Mouse (Mus musculus): Measurements from ENCODE around the gene Tceal1. TPM values are rescaled to one million over a fixed set of nuclear protein-coding genes. Genes with fewer than 3 reads are reported as not detected.
A peak's percentile ranks its signal among the peaks of the same experiment; 100 is the strongest.

Gene Tceal1
- polyA plus RNA-seq, 1 experiment from 2014 or later, result 0.96 TPM

- Histone ChIP-seq H3K9me3 (ENCODE audit: low read length) (no peaks in the 10 kb centered on the region), H3K4me2 (ENCODE audit: low read depth, low read length) (peak overlapping the region; percentile 67), H3K27ac (ENCODE audit: low read depth) (peak overlapping the region; percentile 88), H3K4me3 (ENCODE audit: low read depth, low read length) (peak overlapping the region; percentile 65), H3K36me3 (replicated peaks; ENCODE audit: insufficient read depth, low read length) (no peaks in the 10 kb centered on the region; the same call in 1 of the 2 replicates), H3K9ac (replicated peaks) (peak overlapping the region; percentile 72), H3K4me1 (ENCODE audit: insufficient read depth) (no peaks in the 10 kb centered on the region), H3K27me3 (ENCODE audit: insufficient read depth, low read length) (no peaks in the 10 kb centered on the region)
- DNase-seq (peak; percentile 24), ATAC-seq (no peak)
- WGBS (ENCODE audit: insufficient replicate concordance), result 17% methylated on average over 15 of the region's 15 CpGs
- TF ChIP-seq CTCF (IDR thresholded peaks at IDR 0.05; ENCODE audit: low read depth) (no peak), EP300 (IDR thresholded peaks at IDR 0.05; ENCODE audit: low read depth) (no peak)
Observed at GRCm38 (mm10) chrX:136740087-136740790, 32.5 kb downstream of the Tceal1 start.

DNA sequence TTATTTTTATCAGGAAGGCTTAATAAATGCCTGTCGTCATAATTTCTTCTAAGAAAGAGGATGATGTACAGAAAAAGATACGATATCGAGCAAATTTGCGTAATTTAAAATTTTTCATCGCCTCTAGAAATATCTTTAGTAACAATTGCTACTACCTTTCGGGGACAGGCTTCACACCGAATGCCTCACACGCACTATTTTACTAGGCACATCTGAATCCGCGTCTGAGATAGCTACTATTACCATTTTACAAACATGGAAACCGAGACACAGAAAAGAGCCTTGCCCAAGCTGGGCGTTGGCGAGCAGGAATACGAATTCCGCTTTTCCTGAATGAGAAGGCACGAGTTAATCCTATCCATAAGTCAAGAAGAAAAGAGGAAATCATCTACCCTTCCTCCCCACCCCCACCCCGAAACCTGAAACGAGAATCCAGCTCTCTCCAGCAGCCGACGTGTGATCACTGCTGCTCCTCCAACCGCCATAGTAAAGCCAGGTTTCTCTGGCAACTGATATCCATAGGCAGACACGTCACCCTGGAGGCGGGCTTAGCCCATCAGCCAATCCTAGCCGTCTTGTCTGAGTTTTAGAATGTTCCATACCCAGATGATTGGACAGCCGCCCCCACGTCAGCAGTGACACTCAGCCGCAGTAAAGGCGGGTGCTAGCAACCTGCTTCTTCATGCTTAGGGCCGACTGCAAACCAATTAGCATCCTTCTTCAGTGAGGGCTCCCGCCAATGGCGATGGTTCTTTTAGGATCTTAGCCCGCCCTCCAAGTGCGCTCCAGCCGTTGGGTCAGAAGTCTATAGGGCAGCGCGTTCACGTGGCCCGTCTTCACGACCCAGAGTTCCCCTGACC is 33.2 kb downstream of the Tceal1 start:
- H3K9me3 ChIP-seq (ENCODE audit: low read length), result no peaks in the 10 kb centered on the region
- peak overlapping the region; percentile 65 for H3K4me3 ChIP-seq (ENCODE audit: low read depth, low read length)
- H3K27ac ChIP-seq (ENCODE audit: low read depth), result peak overlapping the region; percentile 88
- H3K4me1 ChIP-seq (ENCODE audit: insufficient read depth), result no peaks in the 10 kb centered on the region
- ATAC-seq (peak; percentile 94), DNase-seq (peak; percentile 91)
- H3K9ac ChIP-seq (replicated peaks), result peak overlapping the region; percentile 72
- TF ChIP-seq EP300 (IDR thresholded peaks at IDR 0.05; ENCODE audit: low read depth) (no peak), CTCF (IDR thresholded peaks at IDR 0.05; ENCODE audit: low read depth) (no peak)
- WGBS (ENCODE audit: insufficient replicate concordance), result 15% methylated on average over 39 of the region's 39 CpGs
- H3K4me2 ChIP-seq (ENCODE audit: low read depth, low read length), result peak overlapping the region; percentile 72
- H3K27me3 ChIP-seq (ENCODE audit: insufficient read depth, low read length), result no peaks in the 10 kb centered on the region
- no peaks in the 10 kb centered on the region; the same call in 1 of the 2 replicates for H3K36me3 ChIP-seq (replicated peaks; ENCODE audit: insufficient read depth, low read length)

DNA sequence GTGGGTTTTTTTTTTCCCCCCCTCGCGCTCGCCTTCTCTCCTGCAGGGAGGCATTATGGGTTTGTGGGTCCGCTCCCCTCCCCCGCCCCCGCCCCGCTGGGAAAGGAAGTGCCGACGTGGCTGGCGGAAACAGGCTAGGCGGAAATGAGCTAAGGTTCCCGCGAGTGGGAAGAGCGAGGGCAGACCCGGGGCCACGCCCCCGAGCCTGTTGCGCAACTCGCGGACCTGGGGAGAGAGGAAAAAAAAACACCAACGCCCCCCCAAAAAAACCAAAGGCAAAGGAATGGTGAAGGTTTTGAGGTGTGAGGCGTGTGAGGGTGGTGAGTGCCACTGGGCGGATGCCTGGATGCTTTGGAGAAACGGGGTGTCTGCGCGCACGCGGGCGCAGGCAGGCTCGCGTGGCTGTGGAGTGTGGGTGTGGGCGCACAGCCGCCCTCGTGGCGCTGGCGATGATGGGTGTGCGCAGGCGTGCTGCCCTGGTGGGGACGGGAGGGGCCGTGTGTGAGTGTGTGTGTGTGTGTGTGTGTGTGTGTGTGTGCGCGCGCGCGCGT is 33.9 kb downstream of the Tceal1 start:
- ATAC-seq, result peak; percentile 55
- peak overlapping the region; percentile 63 for H3K9ac ChIP-seq (replicated peaks)
- H3K27me3 ChIP-seq (ENCODE audit: insufficient read depth, low read length), result no peaks in the 10 kb centered on the region

GRCm38 (mm10) chrX:136742241-136742640 is 34.5 kb downstream of the Tceal1 start:
- Histone ChIP-seq H3K4me1 (ENCODE audit: insufficient read depth) (no peaks in the 10 kb centered on the region), H3K27me3 (ENCODE audit: insufficient read depth, low read length) (no peaks in the 10 kb centered on the region), H3K27ac (ENCODE audit: low read depth) (peak overlapping the region; percentile 88), H3K4me2 (ENCODE audit: low read depth, low read length) (peak overlapping the region; percentile 72), H3K36me3 (replicated peaks; ENCODE audit: insufficient read depth, low read length) (no peaks in the 10 kb centered on the region), H3K9ac (replicated peaks) (peak overlapping the region; percentile 63), H3K4me3 (ENCODE audit: low read depth, low read length) (peak overlapping the region; percentile 65), H3K9me3 (ENCODE audit: low read length) (no peaks in the 10 kb centered on the region)
- no peak for TF ChIP-seq CTCF (IDR thresholded peaks at IDR 0.05; ENCODE audit: low read depth)
- no peak for TF ChIP-seq EP300 (IDR thresholded peaks at IDR 0.05; ENCODE audit: low read depth)
- ATAC-seq, result no peak
- no peak for DNase-seq
- WGBS (ENCODE audit: insufficient replicate concordance), result 24% methylated on average over 10 of the region's 10 CpGs

More for the DNA sequence above, 33.9 kb downstream of the Tceal1 start:
- no peaks in the 10 kb centered on the region for H3K4me1 ChIP-seq (ENCODE audit: insufficient read depth)
- no peaks in the 10 kb centered on the region for H3K9me3 ChIP-seq (ENCODE audit: low read length)
- WGBS (ENCODE audit: insufficient replicate concordance), result 31% methylated on average over 39 of the region's 46 CpGs
- H3K36me3 ChIP-seq (replicated peaks; ENCODE audit: insufficient read depth, low read length), result no peaks in the 10 kb centered on the region; the same call in 1 of the 2 replicates
- H3K4me2 ChIP-seq (ENCODE audit: low read depth, low read length), result peak overlapping the region; percentile 72
- peak; percentile 90 for DNase-seq
- peak overlapping the region; percentile 88 for H3K27ac ChIP-seq (ENCODE audit: low read depth)
- TF ChIP-seq CTCF (IDR thresholded peaks at IDR 0.05; ENCODE audit: low read depth) (no peak), EP300 (IDR thresholded peaks at IDR 0.05; ENCODE audit: low read depth) (peak; percentile 64; the same call in 1 of the 2 replicates)
- H3K4me3 ChIP-seq (ENCODE audit: low read depth, low read length), result peak overlapping the region; percentile 65

GRCm38 (mm10) chrX:136742661-136743103 is 34.9 kb downstream of the Tceal1 start:
- peak overlapping the region; percentile 72 for H3K4me2 ChIP-seq (ENCODE audit: low read depth, low read length)
- peak overlapping the region; percentile 65 for H3K4me3 ChIP-seq (ENCODE audit: low read depth, low read length)
- H3K36me3 ChIP-seq (replicated peaks; ENCODE audit: insufficient read depth, low read length), result no peaks in the 10 kb centered on the region
- no peaks in the 10 kb centered on the region for H3K27me3 ChIP-seq (ENCODE audit: insufficient read depth, low read length)
- peak; percentile 49 for DNase-seq
- TF ChIP-seq CTCF (IDR thresholded peaks at IDR 0.05; ENCODE audit: low read depth), result peak; percentile 70
- TF ChIP-seq EP300 (IDR thresholded peaks at IDR 0.05; ENCODE audit: low read depth), result no peak
- 24% methylated on average over 5 of the region's 5 CpGs for WGBS (ENCODE audit: insufficient replicate concordance)
- peak overlapping the region; percentile 88 for H3K27ac ChIP-seq (ENCODE audit: low read depth)
- H3K9me3 ChIP-seq (ENCODE audit: low read length), result no peaks in the 10 kb centered on the region
- H3K9ac ChIP-seq (replicated peaks), result peak overlapping the region; percentile 63
- H3K4me1 ChIP-seq (ENCODE audit: insufficient read depth), result no peaks in the 10 kb centered on the region
- ATAC-seq, result no peak

- peak within 1 kb of the TSS; percentile 72 for H3K4me2 ChIP-seq (ENCODE audit: low read depth, low read length)
- no peak for DNase-seq
- H3K36me3 ChIP-seq (replicated peaks; ENCODE audit: insufficient read depth, low read length), result no peaks in the 10 kb centered on the region
- no peak for ATAC-seq
- H3K27me3 ChIP-seq (ENCODE audit: insufficient read depth, low read length), result no peaks in the 10 kb centered on the region
- peak within 1 kb of the TSS; percentile 88 for H3K27ac ChIP-seq (ENCODE audit: low read depth)
- WGBS (ENCODE audit: insufficient replicate concordance), result 81% methylated on average over 12 of the region's 12 CpGs
- TF ChIP-seq CTCF (IDR thresholded peaks at IDR 0.05; ENCODE audit: low read depth) (no peak), EP300 (IDR thresholded peaks at IDR 0.05; ENCODE audit: low read depth) (no peak)
- H3K4me1 ChIP-seq (ENCODE audit: insufficient read depth), result no peaks in the 10 kb centered on the region
- no peaks in the 10 kb centered on the region for H3K9me3 ChIP-seq (ENCODE audit: low read length)
- peak within 1 kb of the TSS; percentile 63 for H3K9ac ChIP-seq (replicated peaks)
- H3K4me3 ChIP-seq (ENCODE audit: low read depth, low read length), result peak within 1 kb of the TSS; percentile 65
Observed at GRCm38 (mm10) chrX:136743459-136743858, 35.7 kb downstream of the Tceal1 start, which contains the start of gene Morf4l2. Gene Morf4l2 (minus strand): TSS chrX:136743690.
